20 mouse cellular contexts compared by ENCODE assay signal in genomic region chr4:38334529-38335149, GRCm38 (mm10).
A peak's percentile ranks its signal among the peaks of the same experiment; 100 is the strongest.
DNase-seq lines count a peak whose midpoint lies in the region; ATAC-seq and TF ChIP-seq lines count a peak whose summit lies in the region.
"Had no signal": no experiment of that assay in that cellular context is flagged by ENCODE, and none has a peak within 500 bp of the region (broad histone marks: within the 10 kb centered on the region; RNA-seq: fewer than 3 reads in every experiment).

No protein-coding gene starts in this region.

- intact Hi-C loops in heart, postnatal 10 days (cut with DNase I): no loop called here
- intact Hi-C loops in left cerebral cortex, postnatal 25 days (cut with DNase I): no loop called here

- no peak for TF ChIP-seq CTCF in intestine, postnatal 0 days (IDR thresholded peaks at IDR 0.05; ENCODE audit: low read depth)

- DNase-seq in heart, postnatal 10 days: peak; percentile 3 to 5
- DNase-seq in embryo, embryonic 11 days: no peak
- DNase-seq in left cerebral cortex, postnatal 25 days (ENCODE audit: low spot score in 2 of 2): no peak
- DNase-seq: adrenal gland, postnatal 36 days; cerebellum, adult 9-10 months; kidney, adult 2 months; lung, adult 18-20 months; lung, postnatal 10 days; thymus, adult 18-20 months; thymus, postnatal 4 days had no signal

- H3K4me2 ChIP-seq in heart, embryonic 13.5 days: peak overlapping the region; percentile 7
- no peak overlapping the region for H3K4me2 ChIP-seq in heart, embryonic 11.5 days
- 0 out of 2 replicates have a peak overlapping the region, but pooled peaks have one; percentile 1 for H3K4me2 ChIP-seq in intestine, postnatal 0 days (replicated peaks; ENCODE audit: low read depth)
- no peak overlapping the region for H3K4me2 ChIP-seq in liver, embryonic 16.5 days (ENCODE audit: low read depth, low read length)
- H3K4me2 ChIP-seq: embryonic facial prominence, embryonic 15.5 days; hindbrain, embryonic 12.5 days; midbrain, embryonic 13.5 days had no signal

- no peaks in the 10 kb centered on the region for H3K9me3 ChIP-seq in heart, embryonic 13.5 days
- H3K9me3 ChIP-seq in heart, embryonic 11.5 days (replicated peaks; ENCODE audit: control insufficient read depth, low read length): no peaks in the 10 kb centered on the region
- H3K9me3 ChIP-seq in intestine, postnatal 0 days (ENCODE audit: control insufficient read depth): no peaks in the 10 kb centered on the region
- H3K9me3 ChIP-seq in liver, embryonic 16.5 days (replicated peaks; ENCODE audit: control insufficient read depth, low read length): no peaks in the 10 kb centered on the region
- H3K9me3 ChIP-seq: embryonic facial prominence, embryonic 15.5 days; hindbrain, embryonic 12.5 days; limb, embryonic 10.5 days; midbrain, embryonic 13.5 days had no signal

- H3K27me3 ChIP-seq in heart, embryonic 13.5 days (replicated peaks): peaks cover 9% of the 10 kb centered on the region
- no peaks in the 10 kb centered on the region for H3K27me3 ChIP-seq in heart, embryonic 11.5 days (ENCODE audit: control insufficient read depth, insufficient read depth, low read length)
- no peaks in the 10 kb centered on the region for H3K27me3 ChIP-seq in intestine, postnatal 0 days (replicated peaks; ENCODE audit: control insufficient read depth, insufficient read depth, low read length)
- H3K27me3 ChIP-seq in liver, embryonic 16.5 days (ENCODE audit: control insufficient read depth, insufficient read depth, low read depth, low read length): no peaks in the 10 kb centered on the region
- H3K27me3 ChIP-seq: embryonic facial prominence, embryonic 15.5 days; hindbrain, embryonic 12.5 days; midbrain, embryonic 13.5 days had no signal

- 0 out of 2 replicates have a peak overlapping the region, but pooled peaks have one; percentile 16 for H3K27ac ChIP-seq in heart, embryonic 13.5 days (replicated peaks)
- no peak overlapping the region for H3K27ac ChIP-seq in heart, embryonic 11.5 days (ENCODE audit: low read depth, low read length)
- H3K27ac ChIP-seq in intestine, postnatal 0 days (ENCODE audit: low read depth, low read length): no peak overlapping the region
- no peak overlapping the region for H3K27ac ChIP-seq in liver, embryonic 16.5 days (ENCODE audit: low read length)
- H3K27ac ChIP-seq: embryonic facial prominence, embryonic 15.5 days; hindbrain, embryonic 12.5 days; kidney, postnatal 0 days; limb, embryonic 10.5 days; midbrain, embryonic 13.5 days had no signal

- no peak for ATAC-seq in heart, embryonic 13.5 days (ENCODE audit: extremely low read depth, insufficient number of reproducible peaks, low FRiP score, low TSS enrichment)
- ATAC-seq in heart, embryonic 11.5 days (replicated peaks; ENCODE audit: insufficient number of reproducible peaks, low FRiP score, low TSS enrichment): no peak
- ATAC-seq in intestine, postnatal 0 days: peak; percentile 99
- ATAC-seq in liver, embryonic 16.5 days (ENCODE audit: low read depth): peak; percentile 95
- ATAC-seq: forebrain, embryonic 14.5 days; midbrain, embryonic 13.5 days had no signal

- no peaks in the 10 kb centered on the region for H3K36me3 ChIP-seq in heart, embryonic 13.5 days
- no peaks in the 10 kb centered on the region for H3K36me3 ChIP-seq in heart, embryonic 11.5 days (ENCODE audit: control insufficient read depth, insufficient read depth, low read length)
- no peaks in the 10 kb centered on the region for H3K36me3 ChIP-seq in intestine, postnatal 0 days (ENCODE audit: control insufficient read depth, insufficient read depth)
- no peaks in the 10 kb centered on the region for H3K36me3 ChIP-seq in liver, embryonic 16.5 days (ENCODE audit: control insufficient read depth, insufficient read depth)
- H3K36me3 ChIP-seq: embryonic facial prominence, embryonic 15.5 days; hindbrain, embryonic 12.5 days; limb, embryonic 10.5 days; midbrain, embryonic 13.5 days had no signal

- peaks cover 11% of the 10 kb centered on the region for H3K4me1 ChIP-seq in heart, embryonic 13.5 days
- peaks cover 6% of the 10 kb centered on the region; the same call in 1 of the 2 replicates for H3K4me1 ChIP-seq in heart, embryonic 11.5 days (ENCODE audit: control insufficient read depth, insufficient read depth, low read length)
- no peaks in the 10 kb centered on the region for H3K4me1 ChIP-seq in intestine, postnatal 0 days (replicated peaks; ENCODE audit: control insufficient read depth, insufficient read depth, low read length)
- H3K4me1 ChIP-seq in liver, embryonic 16.5 days (ENCODE audit: control insufficient read depth, low read depth, low read length): no peaks in the 10 kb centered on the region
- H3K4me1 ChIP-seq: embryonic facial prominence, embryonic 15.5 days; hindbrain, embryonic 12.5 days; limb, embryonic 10.5 days; midbrain, embryonic 13.5 days had no signal

- 44% methylated on average over 3 of the region's 3 CpGs for WGBS in heart, embryonic 13.5 days
- WGBS in heart, embryonic 11.5 days (ENCODE audit: insufficient replicate concordance): 60% methylated on average over 3 of the region's 3 CpGs
- 47% methylated on average over 3 of the region's 3 CpGs for WGBS in intestine, postnatal 0 days
- WGBS in liver, embryonic 16.5 days (ENCODE audit: insufficient replicate concordance): 53% methylated on average over 3 of the region's 3 CpGs

- no peak overlapping the region for H3K9ac ChIP-seq in heart, embryonic 13.5 days
- H3K9ac ChIP-seq in heart, embryonic 11.5 days (ENCODE audit: low read depth, low read length): no peak overlapping the region
- no peak overlapping the region for H3K9ac ChIP-seq in intestine, postnatal 0 days (ENCODE audit: low read depth, low read length)
- no peak overlapping the region for H3K9ac ChIP-seq in liver, embryonic 16.5 days (ENCODE audit: low read depth, low read length)
- H3K9ac ChIP-seq: embryonic facial prominence, embryonic 15.5 days; hindbrain, embryonic 12.5 days; midbrain, embryonic 13.5 days had no signal

- no peak overlapping the region for H3K4me3 ChIP-seq in heart, embryonic 13.5 days
- no peak overlapping the region for H3K4me3 ChIP-seq in heart, embryonic 11.5 days (ENCODE audit: low read depth, low read length)
- no peak overlapping the region for H3K4me3 ChIP-seq in intestine, postnatal 0 days (ENCODE audit: low read depth, low read length)
- H3K4me3 ChIP-seq in liver, embryonic 16.5 days (ENCODE audit: low read depth, low read length): no peak overlapping the region
- H3K4me3 ChIP-seq: embryonic facial prominence, embryonic 15.5 days; hindbrain, embryonic 12.5 days; limb, embryonic 10.5 days; midbrain, embryonic 13.5 days had no signal

Comparison
In these comparisons a context has a peak if more than half of its experiments do, and no peak if none do; other contexts are left out.
1. H3K4me2 ChIP-seq: peak in heart, embryonic 13.5 days (single experiment) and intestine, postnatal 0 days (single experiment); none in heart, embryonic 11.5 days (single experiment) and liver, embryonic 16.5 days (single experiment).
2. ATAC-seq: peak in intestine, postnatal 0 days (single experiment) and liver, embryonic 16.5 days (single experiment); none in heart, embryonic 13.5 days (single experiment) and heart, embryonic 11.5 days (single experiment).
3. DNase-seq: peak in heart, postnatal 10 days (2 of 2); none in embryo, embryonic 11 days (single experiment) and left cerebral cortex, postnatal 25 days (0 of 2).